Mouse (Mus musculus) embryo, embryonic 10.5 days (tissue): ENCODE data around the gene Nup50.

Experiments used
- DNase-seq: peaks from one replicate; pipeline ENCODE4 v3.0.0-alpha.2; 2015; ENCODE audit warnings: low spot score

Nup50 gene

GRCm38 (mm10) chr15:84989771-84990170 lies 66.6 kb downstream of the Nup50 start:
- no peak for DNase-seq
